Mouse (Mus musculus): ENCODE measurements around the gene Dennd1b. TPM values are rescaled to one million over a fixed set of nuclear protein-coding genes. Genes with fewer than 3 reads are reported as not detected.

The Dennd1b gene
- polyA plus RNA-seq, 1 experiment from 2014 or later: 11.1 TPM

DNA sequence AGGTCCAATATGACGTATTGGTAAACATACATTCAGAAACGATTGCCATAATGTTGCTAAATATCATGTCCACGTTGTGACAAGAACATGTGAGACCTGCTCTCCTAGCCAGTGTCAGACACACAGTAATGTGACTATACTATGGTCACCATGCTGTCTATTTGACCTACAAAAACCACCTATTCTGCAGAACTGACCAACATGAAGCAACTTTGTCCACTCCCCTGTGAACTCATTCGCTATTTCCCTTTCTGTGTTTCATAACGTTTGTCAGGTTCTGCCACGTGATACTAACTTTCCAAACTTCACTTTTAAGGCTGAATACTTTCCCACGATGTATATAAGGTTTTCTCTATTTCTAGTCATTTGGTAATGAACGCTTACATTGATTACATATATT lies 22.8 kb upstream of the Dennd1b start:
- Histone ChIP-seq H3K4me3 (no peak overlapping the region), H3K4me1 (no peaks in the 10 kb centered on the region), H3K36me3 (no peaks in the 10 kb centered on the region), H3K27me3 (ENCODE audit: low read depth, poor library complexity, severe bottlenecking) (no peaks in the 10 kb centered on the region), H3K27ac (no peak overlapping the region), H3K9me3 (replicated peaks) (no peaks in the 10 kb centered on the region)
- 93% methylated on average over 8 of the region's 8 CpGs for WGBS
- no peak for DNase-seq (ENCODE audit: low spot score)

DNA sequence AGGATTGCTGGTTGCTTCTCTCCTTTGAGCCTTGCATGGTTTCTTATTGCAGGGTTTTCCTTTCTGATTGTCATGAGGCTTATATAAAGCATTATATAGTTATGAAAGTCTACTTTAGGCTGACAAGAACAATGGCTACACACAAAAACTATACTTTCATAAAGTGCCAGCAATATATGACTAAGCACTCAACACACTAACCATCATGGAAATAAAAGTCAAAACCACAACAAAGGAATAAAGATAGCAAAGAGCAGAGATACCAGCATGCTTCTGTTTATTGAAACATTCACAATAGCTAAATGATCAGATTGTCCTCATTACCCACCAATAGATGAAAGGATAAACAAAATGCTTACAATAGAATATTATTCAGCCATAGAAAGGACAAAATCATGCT lies 11.1 kb upstream of the Dennd1b start:
- H3K36me3 ChIP-seq: no peaks in the 10 kb centered on the region
- H3K9me3 ChIP-seq (replicated peaks): no peaks in the 10 kb centered on the region
- H3K27me3 ChIP-seq (ENCODE audit: low read depth, poor library complexity, severe bottlenecking): no peaks in the 10 kb centered on the region
- no peak overlapping the region for H3K4me3 ChIP-seq
- H3K4me1 ChIP-seq: no peaks in the 10 kb centered on the region
- H3K27ac ChIP-seq: no peak overlapping the region
- no peak for DNase-seq (ENCODE audit: low spot score)

DNA sequence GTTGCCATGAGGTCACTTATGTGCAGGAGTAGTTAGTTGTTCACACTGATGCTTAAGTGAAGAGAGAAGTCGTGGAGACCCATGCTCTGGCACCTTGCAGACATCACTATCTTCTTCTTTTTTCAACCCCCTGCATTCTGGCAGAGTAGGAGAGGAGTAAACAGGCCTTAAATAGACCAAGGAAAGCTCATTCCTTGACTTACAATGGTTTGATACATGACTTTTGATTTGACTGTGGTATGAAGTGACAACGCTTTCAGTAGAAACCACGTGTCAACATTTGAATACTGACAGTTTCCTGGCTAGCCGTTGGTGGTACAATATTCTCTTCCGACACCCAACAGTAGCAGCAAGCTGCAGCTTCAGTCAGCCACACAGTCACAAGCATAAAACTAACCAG lies 8.3 kb upstream of the Dennd1b start:
- Histone ChIP-seq H3K9me3 (replicated peaks) (no peaks in the 10 kb centered on the region), H3K4me1 (no peaks in the 10 kb centered on the region), H3K27me3 (ENCODE audit: low read depth, poor library complexity, severe bottlenecking) (no peaks in the 10 kb centered on the region), H3K27ac (no peak overlapping the region), H3K4me3 (no peak overlapping the region), H3K36me3 (no peaks in the 10 kb centered on the region)
- no peak for DNase-seq (ENCODE audit: low spot score)
- WGBS: 89% methylated on average over 5 of the region's 5 CpGs

DNA sequence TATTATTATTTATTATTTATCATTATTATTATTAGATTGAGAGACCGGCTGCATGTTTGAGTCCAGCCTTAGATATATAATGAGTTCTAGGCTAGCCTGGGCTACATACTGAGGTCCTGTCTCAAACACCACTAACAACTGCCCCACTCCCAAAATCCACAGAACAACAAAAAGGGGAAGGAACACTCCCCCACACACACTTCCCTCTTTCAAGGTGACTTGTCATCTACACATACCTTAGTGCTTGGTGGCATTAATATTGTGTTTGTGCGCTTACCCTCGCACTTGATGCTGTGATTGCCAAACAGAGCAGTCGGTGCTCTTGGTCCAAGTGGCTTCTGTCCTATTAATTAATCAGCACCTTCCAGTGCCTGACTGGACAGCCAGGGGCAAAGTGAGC lies 7.8 kb upstream of the Dennd1b start:
- H3K27ac ChIP-seq: no peak overlapping the region
- no peak overlapping the region for H3K4me3 ChIP-seq
- H3K36me3 ChIP-seq: no peaks in the 10 kb centered on the region
- no peaks in the 10 kb centered on the region for H3K9me3 ChIP-seq (replicated peaks)
- DNase-seq (ENCODE audit: low spot score): no peak
- H3K4me1 ChIP-seq: no peaks in the 10 kb centered on the region
- 92% methylated on average over 4 of the region's 4 CpGs for WGBS
- no peaks in the 10 kb centered on the region for H3K27me3 ChIP-seq (ENCODE audit: low read depth, poor library complexity, severe bottlenecking)

DNA sequence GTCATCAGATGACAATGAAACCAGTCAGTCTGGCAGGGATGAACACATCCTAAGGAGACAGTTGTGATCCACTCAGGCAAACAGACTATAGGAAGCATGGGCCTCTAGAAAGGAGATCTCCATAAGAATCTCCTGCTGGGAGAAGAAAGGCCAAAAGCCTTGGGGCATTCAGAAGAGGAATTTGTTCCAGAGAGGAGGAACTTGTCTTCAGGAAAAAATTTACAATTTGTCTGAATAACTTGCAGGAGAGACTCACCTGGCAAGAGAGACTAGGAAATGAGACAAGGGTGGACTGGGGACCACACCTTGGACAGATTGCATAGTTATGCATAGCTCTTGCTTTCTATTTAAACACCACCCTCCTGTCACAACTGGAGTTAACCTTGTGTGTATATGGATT lies 6.7 kb upstream of the Dennd1b start:
- H3K27ac ChIP-seq: no peak overlapping the region
- DNase-seq (ENCODE audit: low spot score): no peak
- no peak overlapping the region for H3K4me3 ChIP-seq
- H3K9me3 ChIP-seq (replicated peaks): no peaks in the 10 kb centered on the region
- no peaks in the 10 kb centered on the region for H3K27me3 ChIP-seq (ENCODE audit: low read depth, poor library complexity, severe bottlenecking)
- H3K4me1 ChIP-seq: no peaks in the 10 kb centered on the region
- no peaks in the 10 kb centered on the region for H3K36me3 ChIP-seq

DNA sequence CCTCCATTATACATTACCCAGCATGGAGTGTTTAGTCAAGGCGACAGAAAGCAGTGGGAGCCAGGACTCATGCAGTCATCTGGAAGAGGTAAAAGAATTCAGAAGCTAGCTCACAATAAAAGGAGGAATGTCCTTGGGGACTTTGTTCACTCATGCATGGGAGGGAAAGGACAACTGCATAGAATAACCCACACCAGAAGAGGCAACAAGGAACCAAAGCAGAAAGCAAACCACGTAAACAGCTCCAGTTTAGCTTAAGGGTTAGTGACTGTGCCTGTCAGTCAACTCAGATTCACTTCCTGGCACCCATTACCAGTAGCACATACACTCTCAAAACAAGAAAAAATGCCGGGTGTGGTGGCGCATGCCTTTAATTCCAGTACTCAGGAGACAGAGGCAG lies 6.1 kb upstream of the Dennd1b start:
- H3K27me3 ChIP-seq (ENCODE audit: low read depth, poor library complexity, severe bottlenecking): no peaks in the 10 kb centered on the region
- 82% methylated on average over 4 of the region's 4 CpGs for WGBS
- no peak for DNase-seq (ENCODE audit: low spot score)
- H3K4me1 ChIP-seq: no peaks in the 10 kb centered on the region
- H3K9me3 ChIP-seq (replicated peaks): no peaks in the 10 kb centered on the region
- no peak overlapping the region for H3K4me3 ChIP-seq
- H3K36me3 ChIP-seq: no peaks in the 10 kb centered on the region
- H3K27ac ChIP-seq: no peak overlapping the region

DNA sequence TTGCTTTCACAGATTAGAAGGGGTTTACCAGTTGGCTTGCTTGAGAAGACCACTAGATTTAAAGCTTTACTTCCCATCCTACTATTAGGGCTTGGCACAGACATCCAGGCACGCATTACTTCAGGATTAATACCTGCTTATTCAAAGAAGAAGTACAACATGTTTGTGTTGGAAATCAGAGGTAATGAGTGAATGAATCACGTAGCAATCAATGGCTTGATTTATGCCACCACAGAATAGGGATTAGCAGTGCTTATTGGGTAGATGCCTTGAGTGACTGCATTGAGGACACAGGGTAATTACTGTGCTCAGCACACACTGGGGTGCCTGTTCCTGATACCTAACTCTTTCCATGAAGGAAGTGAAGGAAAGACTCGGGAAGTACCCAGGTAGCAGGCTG lies 4.4 kb upstream of the Dennd1b start:
- Histone ChIP-seq H3K4me3 (no peak overlapping the region), H3K27me3 (ENCODE audit: low read depth, poor library complexity, severe bottlenecking) (no peaks in the 10 kb centered on the region), H3K4me1 (peaks cover 9% of the 10 kb centered on the region), H3K27ac (no peak overlapping the region), H3K36me3 (no peaks in the 10 kb centered on the region), H3K9me3 (replicated peaks) (no peaks in the 10 kb centered on the region)
- DNase-seq (ENCODE audit: low spot score): no peak
- WGBS: 79% methylated on average over 3 of the region's 3 CpGs

DNA sequence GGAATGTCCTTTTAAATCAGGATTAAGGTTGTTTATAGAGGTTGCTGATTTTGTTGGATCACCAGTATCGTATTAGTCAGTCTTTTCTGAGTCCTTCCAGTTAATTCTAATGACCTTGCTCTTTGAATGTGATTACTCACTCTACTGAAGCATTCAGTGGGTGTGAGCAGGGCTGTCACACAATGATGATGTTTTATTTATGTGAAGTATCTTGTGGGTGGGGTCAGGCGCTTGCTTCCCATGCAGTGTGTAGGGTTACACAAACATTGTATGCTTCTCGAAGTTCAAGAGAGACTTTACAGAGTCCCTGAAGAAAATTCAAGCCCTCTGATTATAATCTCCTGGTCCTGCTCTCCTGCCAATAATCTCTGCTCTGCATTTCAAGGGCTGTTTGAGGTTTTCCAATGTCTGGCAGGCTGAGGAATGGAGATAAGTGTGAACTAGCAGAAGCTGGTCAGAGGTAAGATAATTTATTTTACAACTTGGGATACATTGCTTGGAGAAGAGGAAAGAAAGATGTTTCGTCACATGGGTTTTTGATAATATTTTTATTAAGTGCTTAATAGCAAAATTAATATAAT lies 3.2 kb upstream of the Dennd1b start:
- Histone ChIP-seq H3K36me3 (no peaks in the 10 kb centered on the region), H3K4me3 (no peak overlapping the region), H3K4me1 (peaks cover 9% of the 10 kb centered on the region), H3K9me3 (replicated peaks) (no peaks in the 10 kb centered on the region), H3K27me3 (ENCODE audit: low read depth, poor library complexity, severe bottlenecking) (no peaks in the 10 kb centered on the region), H3K27ac (no peak overlapping the region)
- no peak for DNase-seq (ENCODE audit: low spot score)
- 80% methylated on average over 4 of the region's 4 CpGs for WGBS

DNA sequence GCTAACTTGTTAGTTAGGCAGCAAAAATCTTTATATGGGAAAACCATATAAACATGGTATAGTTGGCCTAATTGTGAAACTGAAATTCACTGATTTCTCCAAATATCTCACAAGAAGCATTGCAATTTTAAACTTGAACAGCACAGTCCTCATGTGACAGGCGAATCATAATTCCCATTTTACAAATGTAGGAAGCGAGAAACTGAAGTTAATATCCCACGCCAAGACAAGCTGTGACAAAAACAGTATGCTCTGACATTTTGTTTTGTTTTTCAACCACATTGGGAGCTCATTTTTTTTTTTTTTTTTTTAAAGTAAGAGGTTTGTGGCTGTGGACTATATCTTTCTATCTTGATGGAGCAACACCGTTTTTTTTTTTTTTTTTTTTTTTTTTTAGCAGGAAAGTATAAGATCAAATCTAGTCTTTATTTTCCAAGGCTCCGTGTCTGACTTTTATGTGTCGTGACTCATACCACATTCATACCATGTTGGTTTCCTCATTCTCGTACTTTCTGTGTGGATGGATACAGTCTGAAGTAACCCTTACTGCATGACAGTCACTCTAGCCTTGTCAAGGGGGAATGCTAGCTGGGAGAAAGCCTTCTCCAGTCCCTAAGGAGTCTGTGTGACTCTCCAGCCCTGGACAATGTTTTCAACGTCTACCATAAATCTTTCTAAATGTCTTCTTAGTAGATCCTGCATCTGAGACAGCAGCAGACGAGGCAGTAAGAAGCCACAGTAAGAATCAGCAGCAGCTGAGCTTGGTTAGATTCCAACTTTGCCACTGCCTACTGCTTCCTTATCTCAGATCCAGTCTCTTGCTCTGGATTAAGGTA lies 751 bp upstream of the Dennd1b start:
- H3K27ac ChIP-seq: peak overlapping the region; percentile 98

DNA sequence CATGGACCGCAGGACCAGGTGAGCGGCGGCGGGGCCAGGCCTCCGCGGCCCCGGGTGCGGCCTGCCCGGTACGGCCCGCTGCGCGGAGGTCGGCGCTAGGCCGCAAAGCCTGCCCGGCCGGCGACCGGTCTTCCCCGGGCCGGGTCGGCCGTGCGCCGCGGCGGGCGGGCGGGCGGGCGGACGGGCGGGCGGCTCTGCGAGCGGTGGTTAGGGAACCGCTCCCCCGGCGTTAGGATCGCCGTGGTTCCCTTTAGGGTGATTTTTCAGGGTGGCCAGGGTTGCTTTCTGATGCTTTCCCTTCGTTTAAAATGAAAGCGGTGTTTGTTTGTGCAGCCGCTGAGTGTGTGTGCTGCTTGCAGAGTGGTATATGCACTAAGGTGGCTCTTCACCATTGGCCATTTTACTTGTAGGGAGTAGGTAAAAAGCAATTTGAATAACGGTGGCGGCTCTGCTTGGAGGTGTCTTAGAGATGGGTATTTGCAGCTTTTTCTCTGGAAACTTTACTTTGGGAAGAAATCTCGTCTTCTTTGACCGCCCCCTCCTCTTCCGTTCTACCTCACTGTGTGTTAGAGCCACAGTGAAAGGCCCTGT lies 728 bp downstream of the Dennd1b start:
- peaks cover 13% of the 10 kb centered on the region for H3K36me3 ChIP-seq
- H3K9me3 ChIP-seq (replicated peaks): no peaks in the 10 kb centered on the region
- peak overlapping the region; percentile 87 for H3K4me3 ChIP-seq
- H3K27ac ChIP-seq: peak overlapping the region; percentile 98
- H3K4me1 ChIP-seq: peaks cover 23% of the 10 kb centered on the region
- H3K27me3 ChIP-seq (ENCODE audit: low read depth, poor library complexity, severe bottlenecking): no peaks in the 10 kb centered on the region
- peak; percentile 70 for DNase-seq (ENCODE audit: low spot score)
- 1% methylated on average over 49 of the region's 50 CpGs for WGBS

More for the DNA sequence above, 751 bp upstream of the Dennd1b start:
- WGBS: 59% methylated on average over 9 of the region's 9 CpGs
- H3K36me3 ChIP-seq: peaks cover 8% of the 10 kb centered on the region; the same call in 1 of the 2 replicates
- H3K4me3 ChIP-seq: peak overlapping the region; percentile 87
- H3K27me3 ChIP-seq (ENCODE audit: low read depth, poor library complexity, severe bottlenecking): no peaks in the 10 kb centered on the region
- H3K9me3 ChIP-seq (replicated peaks): no peaks in the 10 kb centered on the region
- H3K4me1 ChIP-seq: peaks cover 19% of the 10 kb centered on the region
- no peak for DNase-seq (ENCODE audit: low spot score)

DNA sequence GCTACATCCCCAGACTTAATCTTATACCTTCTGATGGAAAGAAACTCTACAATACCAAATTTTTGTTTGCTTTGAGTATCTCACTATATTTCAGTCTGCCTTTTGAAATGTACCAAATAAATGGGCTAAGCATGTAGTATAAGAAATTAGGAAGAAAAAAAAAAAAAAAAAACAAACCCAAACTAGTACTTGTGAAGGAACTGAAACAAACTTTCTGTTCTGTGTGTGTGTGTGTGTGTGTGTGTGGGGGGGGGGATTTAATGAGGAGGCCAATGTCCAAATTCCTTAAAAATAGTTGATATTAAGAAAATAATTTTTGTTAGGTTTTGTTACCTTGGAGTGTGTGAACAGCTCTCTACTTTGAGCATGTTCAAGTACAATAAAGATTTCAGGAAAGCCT lies 1.8 kb downstream of the Dennd1b start:
- Histone ChIP-seq H3K4me1 (peaks cover 23% of the 10 kb centered on the region), H3K4me3 (no peak overlapping the region), H3K27me3 (ENCODE audit: low read depth, poor library complexity, severe bottlenecking) (no peaks in the 10 kb centered on the region), H3K36me3 (peaks cover 13% of the 10 kb centered on the region), H3K9me3 (replicated peaks) (no peaks in the 10 kb centered on the region), H3K27ac (no peak overlapping the region)
- no peak for DNase-seq (ENCODE audit: low spot score)

DNA sequence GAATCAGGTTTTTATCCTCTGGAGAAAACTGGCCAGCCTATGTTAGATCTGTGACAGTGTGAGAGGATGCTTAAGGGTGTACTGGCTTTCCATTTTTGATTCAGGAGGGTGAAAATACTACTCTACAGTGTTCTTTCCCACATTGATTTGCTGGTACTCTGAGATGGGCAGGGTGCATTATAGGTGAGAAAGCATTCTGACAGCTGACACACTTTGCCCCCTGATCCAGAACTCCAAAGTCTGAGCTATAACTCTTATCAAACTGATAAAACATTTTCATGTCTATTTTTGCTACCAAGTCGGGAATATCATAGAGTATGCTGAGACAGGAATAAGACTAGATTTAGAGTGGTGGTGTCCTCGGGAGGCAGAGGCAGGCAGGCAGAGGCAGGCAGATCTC lies 2.3 kb downstream of the Dennd1b start:
- Histone ChIP-seq H3K27ac (no peak overlapping the region), H3K4me3 (no peak overlapping the region), H3K36me3 (peaks cover 13% of the 10 kb centered on the region), H3K27me3 (ENCODE audit: low read depth, poor library complexity, severe bottlenecking) (no peaks in the 10 kb centered on the region), H3K9me3 (replicated peaks) (no peaks in the 10 kb centered on the region), H3K4me1 (peaks cover 23% of the 10 kb centered on the region)
- no peak for DNase-seq (ENCODE audit: low spot score)
- 93% methylated on average over 2 of the region's 2 CpGs for WGBS

DNA sequence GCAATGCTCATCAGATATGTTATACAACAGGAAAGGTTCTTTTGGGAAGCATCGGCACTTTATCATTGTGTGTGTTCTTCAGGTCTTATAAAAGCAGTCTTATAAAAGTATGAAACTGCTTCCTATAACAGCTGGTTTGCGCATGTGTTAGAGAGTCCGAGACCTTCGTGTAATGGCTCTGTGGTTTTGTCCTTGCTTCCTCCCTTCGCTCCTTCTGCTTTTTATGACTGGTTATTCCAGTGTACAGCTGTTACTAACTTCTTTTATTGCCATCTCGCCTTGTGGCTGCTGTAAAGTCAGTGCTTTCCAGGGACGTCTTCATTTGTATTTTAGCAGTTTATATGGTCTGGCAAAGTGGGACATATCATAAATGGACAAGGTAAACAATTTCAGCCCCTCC lies 4.2 kb downstream of the Dennd1b start:
- Histone ChIP-seq H3K27me3 (ENCODE audit: low read depth, poor library complexity, severe bottlenecking) (no peaks in the 10 kb centered on the region), H3K36me3 (peaks cover 13% of the 10 kb centered on the region), H3K4me1 (peaks cover 23% of the 10 kb centered on the region), H3K27ac (no peak overlapping the region), H3K4me3 (no peak overlapping the region), H3K9me3 (replicated peaks) (no peaks in the 10 kb centered on the region)
- no peak for DNase-seq (ENCODE audit: low spot score)
- 81% methylated on average over 7 of the region's 7 CpGs for WGBS

Measured in limb, embryonic 10.5 days (tissue).